Mouse (Mus musculus) heart, postnatal 0 days (tissue): ENCODE results near the gene Atp5j2. TPM values are rescaled to one million over a fixed set of nuclear protein-coding genes. Genes with fewer than 3 reads are reported as not detected.

Source experiments
- ATAC-seq: fragments of 200-750 bp; cut with Nextera tagmentation; 2 replicates; pipeline ENCODE4 v1.8.0; 2017; ENCODE audit warnings: low read depth, moderate number of reproducible peaks, moderate library complexity; ENCODE audit not compliant: insufficient read depth
- DNase-seq: peaks from one replicate; pipeline ENCODE4 v3.0.0-alpha.2; 2016; ENCODE audit warnings: low spot score
- H3K27ac ChIP-seq: fragments of 300-500 bp; sonication (generic); 2 replicates; pipeline ENCODE4 v1.5.1; 2014; ENCODE audit warnings: low read depth, mild to moderate bottlenecking
- H3K27me3 ChIP-seq: fragments of 300-500 bp; sonication (generic); 2 replicates; pipeline ENCODE4 v1.6.1; 2014; ENCODE audit warnings: low read length, mixed read lengths; ENCODE audit not compliant: control insufficient read depth, insufficient read depth
- H3K36me3 ChIP-seq: fragments of 300-500 bp; sonication (generic); replicated peaks from 2 replicates; pipeline ENCODE4 v1.6.1; 2014; ENCODE audit warnings: low read length, mixed read lengths; ENCODE audit not compliant: control insufficient read depth, insufficient read depth
- H3K4me1 ChIP-seq: fragments of 300-500 bp; sonication (generic); 2 replicates; pipeline ENCODE4 v1.6.1; 2014; ENCODE audit warnings: antibody characterized with exemption; ENCODE audit not compliant: control insufficient read depth, insufficient read depth
- H3K4me2 ChIP-seq: fragments of 300-500 bp; sonication (generic); 2 replicates; pipeline ENCODE4 v1.6.1; 2014; ENCODE audit warnings: low read depth, mild to moderate bottlenecking, low read length, moderate library complexity
- H3K4me3 ChIP-seq: fragments of 300-500 bp; sonication (generic); 2 replicates; pipeline ENCODE4 v1.5.1; 2014; ENCODE audit warnings: low read depth, low read length
- H3K9ac ChIP-seq: fragments of 300-500 bp; sonication (generic); replicated peaks from 2 replicates; pipeline ENCODE4 v1.6.1; 2014; ENCODE audit warnings: low read depth, low read length, mixed read lengths
- H3K9me3 ChIP-seq: fragments of 300-500 bp; sonication (generic); replicated peaks from 2 replicates; pipeline ENCODE4 v1.6.1; 2016; ENCODE audit warnings: low read length; ENCODE audit not compliant: control insufficient read depth
- CTCF ChIP-seq: IDR thresholded peaks from 2 replicates; pipeline ENCODE4 v1.5.1; 2016; ENCODE audit warnings: antibody characterized with exemption, control low read depth, low read depth
- EP300 ChIP-seq: IDR thresholded peaks from 2 replicates; pipeline ENCODE4 v1.6.1; 2016; ENCODE audit warnings: antibody characterized with exemption, low read depth
- WGBS: fragments of 180-500 bp; shearing (Covaris S2); extraction: QIAGEN DNeasy Blood & Tissue Kit; methylation state at CpG from one replicate; pipeline ENCODE4 v1.1.7; 2014; 5-methylcytosine and 5-hydroxymethylcytosine counted together
- polyA plus RNA-seq: library from polyadenylated mRNA; unstranded; fragments of >200 nt; fragmentation: Nextera tagmentation; extraction: Ambion mirVana; gene quantifications from 2 replicates; pipeline ENCODE4 v1.2.1, GENCODE M21; 2015
- total RNA-seq: library from RNA; depleted of rRNA; stranded (reverse); fragments of >200 nt; gene quantifications from 2 replicates; pipeline ENCODE4 v1.2.3, GENCODE M21; 2014; ENCODE audit warnings: low replicate concordance

Atp5j2 gene
- total and polyA plus RNA-seq, 2 experiments from 2014 or later, result 517 to 2,009 TPM

DNA sequence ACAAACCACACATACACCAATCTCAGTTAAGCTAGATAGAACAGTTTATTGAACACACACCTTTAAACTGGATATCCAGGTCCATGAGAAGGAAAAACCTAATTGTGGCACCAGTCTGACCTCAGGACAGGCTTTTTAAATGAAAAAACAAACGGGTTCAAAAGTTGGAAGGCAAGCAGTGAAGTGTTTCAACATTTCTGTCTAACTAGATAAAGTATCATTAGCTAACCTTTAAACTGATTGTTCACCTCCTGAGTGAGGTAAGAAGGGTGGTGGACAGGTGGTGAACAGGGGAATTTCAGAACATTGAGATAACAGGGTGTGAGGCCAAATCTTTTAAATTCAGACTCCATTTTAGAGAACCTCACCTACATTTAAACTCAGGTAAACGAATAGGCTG is 34.6 kb upstream of the Atp5j2 start:
- no peak for ATAC-seq
- Histone ChIP-seq H3K4me2 (no peak overlapping the region), H3K4me3 (no peak overlapping the region), H3K27me3 (no peaks in the 10 kb centered on the region), H3K27ac (no peak overlapping the region), H3K36me3 (peaks cover 6% of the 10 kb centered on the region), H3K9ac (no peak overlapping the region), H3K9me3 (no peaks in the 10 kb centered on the region), H3K4me1 (peaks cover 10% of the 10 kb centered on the region)
- DNase-seq, result no peak
- WGBS, result 47% methylated on average over 2 of the region's 2 CpGs
- TF ChIP-seq CTCF, result no peak
- TF ChIP-seq EP300, result no peak

DNA sequence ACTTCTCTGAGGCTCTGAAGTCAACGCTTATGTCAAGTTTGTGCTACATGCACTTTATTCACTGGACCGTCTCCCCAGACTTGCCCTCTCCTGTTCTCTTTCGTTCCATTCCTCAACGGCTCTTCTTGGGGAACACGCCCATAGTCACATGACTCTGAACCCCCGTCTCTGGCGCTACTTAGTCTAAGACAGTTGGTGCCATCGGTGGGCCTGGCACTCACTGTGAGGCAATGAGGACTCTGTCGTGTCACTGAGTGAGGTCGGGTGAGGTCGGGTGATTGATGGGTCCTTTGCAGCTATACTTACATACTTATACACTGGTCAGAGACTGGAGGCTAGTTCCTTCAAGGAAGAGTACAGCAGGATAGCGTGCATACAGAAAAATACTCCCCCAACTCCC is 31.5 kb upstream of the Atp5j2 start:
- no peak overlapping the region for H3K4me3 ChIP-seq
- DNase-seq (no peak), ATAC-seq (no peak)
- no peaks in the 10 kb centered on the region for H3K4me1 ChIP-seq
- peaks cover 34% of the 10 kb centered on the region for H3K36me3 ChIP-seq
- H3K9me3 ChIP-seq, result no peaks in the 10 kb centered on the region
- H3K27me3 ChIP-seq, result no peaks in the 10 kb centered on the region
- H3K4me2 ChIP-seq, result no peak overlapping the region
- no peak for TF ChIP-seq EP300
- no peak for TF ChIP-seq CTCF
- WGBS, result 79% methylated on average over 12 of the region's 12 CpGs
- no peak overlapping the region for H3K9ac ChIP-seq
- H3K27ac ChIP-seq, result no peak overlapping the region

GRCm38 (mm10) chr5:145222840-145223239 is 31.0 kb upstream of the Atp5j2 start:
- no peak for TF ChIP-seq EP300
- no peak for TF ChIP-seq CTCF
- Histone ChIP-seq H3K9me3 (no peaks in the 10 kb centered on the region), H3K9ac (no peak overlapping the region), H3K36me3 (peaks cover 40% of the 10 kb centered on the region), H3K27ac (no peak overlapping the region), H3K4me2 (no peak overlapping the region), H3K27me3 (no peaks in the 10 kb centered on the region), H3K4me3 (no peak overlapping the region), H3K4me1 (no peaks in the 10 kb centered on the region)
- no peak for ATAC-seq
- DNase-seq, result no peak
- 74% methylated on average over 5 of the region's 5 CpGs for WGBS

DNA sequence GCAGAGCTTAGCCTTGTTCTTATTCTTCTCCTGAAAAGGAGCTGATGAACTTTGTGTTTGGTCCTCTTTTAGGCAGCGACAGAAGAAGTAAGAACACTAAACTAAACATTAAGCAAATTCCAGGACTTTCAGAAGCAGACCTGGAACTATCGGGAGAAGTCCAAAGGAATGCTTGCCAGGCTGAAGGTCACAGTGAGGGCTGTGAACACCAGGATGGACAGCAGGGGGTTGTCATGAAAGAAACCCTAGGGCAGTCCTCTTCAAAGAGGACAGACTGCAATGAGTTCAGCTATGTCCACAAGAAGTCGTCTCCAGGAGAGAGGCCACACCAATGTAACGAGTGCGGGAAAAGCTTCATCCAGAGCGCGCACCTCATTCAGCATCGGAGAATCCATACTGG is 28.1 kb upstream of the Atp5j2 start:
- H3K27me3 ChIP-seq, result no peaks in the 10 kb centered on the region
- H3K4me1 ChIP-seq, result no peaks in the 10 kb centered on the region
- H3K9ac ChIP-seq, result no peak overlapping the region
- no peaks in the 10 kb centered on the region for H3K9me3 ChIP-seq
- H3K4me2 ChIP-seq, result no peak overlapping the region
- DNase-seq, result no peak
- H3K4me3 ChIP-seq, result no peak overlapping the region
- H3K36me3 ChIP-seq, result peaks cover 51% of the 10 kb centered on the region
- WGBS, result 90% methylated on average over 8 of the region's 8 CpGs
- no peak for TF ChIP-seq CTCF
- TF ChIP-seq EP300, result no peak
- no peak for ATAC-seq
- H3K27ac ChIP-seq, result no peak overlapping the region

- no peaks in the 10 kb centered on the region for H3K4me1 ChIP-seq
- no peak overlapping the region for H3K4me2 ChIP-seq
- no peak overlapping the region for H3K9ac ChIP-seq
- no peaks in the 10 kb centered on the region for H3K27me3 ChIP-seq
- ATAC-seq, result no peak
- no peaks in the 10 kb centered on the region for H3K9me3 ChIP-seq
- TF ChIP-seq CTCF (no peak), EP300 (no peak)
- WGBS, result 93% methylated on average over 20 of the region's 20 CpGs
- peaks cover 62% of the 10 kb centered on the region for H3K36me3 ChIP-seq
- H3K27ac ChIP-seq, result no peak overlapping the region
- DNase-seq, result no peak
- H3K4me3 ChIP-seq, result no peak overlapping the region
These were observed 26.8 kb upstream of the Atp5j2 start for GRCm38 (mm10) chr5:145218671-145219070.

GRCm38 (mm10) chr5:145218206-145218605 is 26.3 kb upstream of the Atp5j2 start:
- Histone ChIP-seq H3K9ac (no peak overlapping the region), H3K4me2 (no peak overlapping the region), H3K27ac (no peak overlapping the region), H3K9me3 (no peaks in the 10 kb centered on the region), H3K27me3 (no peaks in the 10 kb centered on the region), H3K4me3 (no peak overlapping the region), H3K36me3 (peaks cover 67% of the 10 kb centered on the region), H3K4me1 (no peaks in the 10 kb centered on the region)
- 93% methylated on average over 21 of the region's 21 CpGs for WGBS
- ATAC-seq, result no peak
- TF ChIP-seq CTCF (no peak), EP300 (no peak)
- DNase-seq, result no peak
